Mouse (Mus musculus) naive thymus-derived CD4-positive, alpha-beta T cell, adult 2 months (primary cell): ENCODE data around the gene Selenov.

Experiments
- DNase-seq: peaks from one replicate; pipeline ENCODE4 v3.0.0-alpha.2; 2011; ENCODE audit warnings: low read depth

Selenov gene

GRCm38 (mm10) chr7:28290638-28291590 lies at the start of gene Selenov:
Selenov (minus strand) TSS chr7:28291186.
- DNase-seq: no peak

GRCm38 (mm10) chr7:28339213-28339917 lies 48.4 kb upstream of the Selenov start:
- peak; percentile 82 for DNase-seq

DNA sequence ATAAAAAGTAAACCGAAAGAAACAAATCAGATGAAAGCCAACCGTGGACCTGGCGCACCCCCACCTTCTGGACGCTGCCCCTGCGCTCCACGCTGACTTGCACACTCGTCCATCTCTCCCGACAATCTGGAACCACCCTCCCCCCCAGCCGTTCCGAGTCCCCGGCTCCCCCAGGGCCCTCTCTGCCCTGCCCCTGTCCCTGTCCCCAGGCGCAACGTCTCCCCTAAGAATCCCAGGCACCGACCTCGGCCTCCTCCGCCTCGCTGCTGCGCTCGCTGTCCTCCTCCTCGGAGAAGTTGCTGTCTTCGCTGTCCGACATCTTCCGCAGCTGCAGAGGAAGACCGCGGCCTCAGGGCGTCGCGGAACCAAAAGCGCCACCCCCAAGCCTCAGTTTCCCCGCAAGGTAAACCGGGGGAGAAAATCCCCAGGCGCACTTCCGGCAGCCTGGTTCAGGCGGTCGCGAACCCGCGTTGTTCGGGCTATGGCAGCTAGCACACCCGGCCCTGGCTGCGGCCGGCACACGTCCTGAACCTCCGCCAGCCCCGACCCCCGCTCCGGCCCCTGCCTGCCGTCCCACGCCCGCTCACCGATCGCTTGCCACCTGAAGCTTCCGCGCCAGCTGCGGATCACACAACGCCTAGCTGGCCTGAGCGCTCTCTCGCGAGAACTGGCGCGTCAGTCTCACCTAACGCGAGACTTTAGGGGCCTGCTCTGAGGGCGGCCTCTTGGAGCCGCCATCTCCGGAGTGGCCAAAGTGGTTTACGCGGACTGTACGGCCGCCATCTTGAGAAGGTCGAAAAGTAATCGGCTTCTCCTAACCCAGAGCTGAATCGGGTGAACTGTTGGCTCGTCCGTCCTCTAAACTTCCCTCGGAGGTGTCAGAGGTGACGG lies 47.4 kb upstream of the Selenov start, which contains the start of gene Supt5:
Supt5 (minus strand) TSS at position 639 of the 891 bp plus-strand sequence.
- peak; percentile 99 for DNase-seq

DNA sequence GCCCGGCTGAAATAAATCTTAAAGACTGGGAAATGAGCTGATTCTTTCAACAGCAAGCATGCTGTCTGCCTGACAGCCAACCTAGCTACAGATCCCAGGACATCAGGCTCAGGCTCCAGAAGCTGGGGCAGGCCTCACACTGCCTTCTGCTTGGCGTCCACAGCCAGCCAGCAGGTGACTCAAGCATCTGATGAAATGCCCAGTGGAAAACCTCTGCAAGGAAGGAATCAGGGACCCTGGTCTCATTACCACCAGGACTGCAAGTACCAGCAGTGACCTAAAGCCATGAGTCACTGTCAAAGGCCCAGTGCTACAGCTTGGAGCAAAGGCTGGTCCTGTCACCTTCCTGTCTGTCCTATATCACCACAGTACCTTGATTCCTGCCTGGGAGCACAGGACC lies 44.5 kb upstream of the Selenov start:
- DNase-seq: no peak

DNA sequence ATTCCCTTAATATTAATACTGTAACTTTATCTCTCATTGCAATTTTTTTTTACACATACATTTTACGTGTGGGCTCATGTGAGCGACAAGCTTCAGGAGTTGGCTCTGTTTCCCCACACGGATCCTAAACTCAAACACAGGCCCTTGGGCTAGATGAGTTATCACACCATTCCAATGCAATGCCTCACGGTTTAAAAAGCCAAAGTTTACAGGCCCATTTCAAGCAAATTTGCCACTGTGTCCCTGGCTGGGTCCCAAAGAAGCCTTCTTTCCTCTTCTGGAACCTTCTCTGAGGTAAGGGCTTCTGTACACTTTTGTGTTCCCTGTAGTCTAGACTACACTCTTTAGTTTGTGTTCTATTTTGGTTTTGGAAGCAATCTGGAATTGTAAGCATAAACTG lies 43.5 kb upstream of the Selenov start:
- DNase-seq: no peak

DNA sequence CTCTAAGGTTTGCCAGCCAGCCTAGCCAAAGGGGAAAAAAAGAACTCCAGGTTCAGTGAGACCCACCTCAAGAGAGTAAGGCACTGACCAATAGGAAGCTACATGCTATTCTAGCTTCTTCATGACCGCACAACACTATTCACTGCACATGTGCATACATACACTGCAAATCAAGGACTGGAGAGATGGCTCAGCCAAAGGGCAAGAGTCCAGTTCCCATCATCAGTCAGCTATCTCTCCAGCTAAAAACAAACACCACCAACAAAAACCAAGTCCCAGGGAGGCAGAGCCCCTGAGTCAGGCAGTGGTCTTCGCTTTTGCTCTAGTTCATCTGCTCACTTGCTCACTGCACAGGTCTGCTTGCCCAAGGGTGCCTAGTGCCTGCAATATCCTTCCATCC lies 37.3 kb upstream of the Selenov start:
- no peak for DNase-seq

GRCm38 (mm10) chr7:28326457-28326856 lies 35.5 kb upstream of the Selenov start:
- no peak for DNase-seq

- DNase-seq: no peak
These were observed 34.3 kb upstream of the Selenov start for GRCm38 (mm10) chr7:28325293-28325692.

DNA sequence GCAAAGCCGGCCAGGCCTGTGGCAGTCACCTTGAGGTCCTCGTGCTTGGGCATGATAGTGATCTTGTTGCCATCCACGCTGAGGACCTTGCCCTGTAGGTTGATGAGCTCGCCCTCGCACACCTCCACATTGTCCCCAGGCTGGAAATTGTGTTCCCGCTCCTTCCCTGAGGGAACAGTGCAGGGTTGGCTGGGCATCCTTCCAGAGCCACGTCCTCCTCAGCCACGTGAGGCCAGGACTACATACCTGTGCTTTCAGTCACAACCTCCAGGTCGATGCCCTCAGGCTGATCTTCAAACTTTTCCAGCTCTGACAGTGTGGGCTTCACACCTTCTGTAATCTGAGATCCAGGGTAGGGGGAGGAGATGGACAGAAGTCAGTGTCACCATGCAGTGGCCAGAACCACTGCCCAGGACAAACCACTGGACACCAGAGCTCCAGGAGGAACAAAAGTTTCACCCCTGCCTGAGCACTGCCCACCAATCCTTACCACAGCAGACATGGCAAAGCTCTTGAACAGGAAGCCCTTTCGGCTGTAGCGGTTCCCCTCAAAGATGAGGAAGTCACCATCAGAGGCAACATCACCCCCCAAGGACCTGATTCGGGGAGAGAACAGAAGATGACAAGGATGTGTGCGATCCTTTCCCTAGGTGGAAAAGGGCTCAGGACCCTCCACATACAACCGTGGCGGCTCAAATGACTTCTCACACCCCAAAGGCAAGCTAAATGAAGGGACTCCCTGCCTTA lies 31.2 kb upstream of the Selenov start:
- DNase-seq: no peak

GRCm38 (mm10) chr7:28318714-28319113 lies 27.7 kb upstream of the Selenov start:
- no peak for DNase-seq

- no peak for DNase-seq
These were observed 27.1 kb upstream of the Selenov start for GRCm38 (mm10) chr7:28318036-28318435.

DNA sequence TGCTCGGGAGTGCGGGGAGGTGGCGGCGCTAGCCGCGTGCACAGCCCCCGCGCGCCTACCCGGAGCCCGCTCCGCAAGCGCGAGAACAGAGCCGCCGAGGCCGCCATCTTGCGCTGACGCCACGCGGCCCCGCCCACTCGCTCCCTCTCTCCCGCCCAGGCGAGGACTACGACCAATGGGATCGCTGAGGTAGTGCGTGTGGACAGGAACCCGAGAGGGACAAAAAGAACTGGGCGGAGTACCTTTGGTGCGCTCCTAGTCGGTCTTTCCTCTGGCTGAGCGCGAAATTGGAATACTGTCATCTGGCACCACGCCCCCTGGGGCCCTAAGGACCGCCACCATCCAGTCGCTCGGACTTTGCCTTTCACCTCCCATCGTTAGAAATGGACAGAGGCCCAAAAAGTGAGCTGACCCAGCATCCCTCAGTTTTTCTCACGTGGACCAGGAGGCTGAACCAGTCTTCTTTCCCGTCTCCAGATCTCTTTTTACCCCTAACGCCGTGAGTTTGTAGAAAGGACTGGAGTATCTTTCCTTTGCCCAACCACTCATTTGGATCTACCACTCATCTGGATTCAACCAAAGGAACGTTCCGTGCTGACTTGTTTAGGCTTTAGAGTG lies 21.0 kb upstream of the Selenov start, which contains the start of gene Timm50:
Timm50 (minus strand) TSS at position 147 of the 618 bp plus-strand sequence.
- peak; percentile 96 for DNase-seq

- peak; percentile 37 for DNase-seq
These were observed 20.4 kb upstream of the Selenov start for GRCm38 (mm10) chr7:28311151-28311925.

- DNase-seq: no peak
These were observed 18.8 kb upstream of the Selenov start for GRCm38 (mm10) chr7:28309737-28310136.

DNA sequence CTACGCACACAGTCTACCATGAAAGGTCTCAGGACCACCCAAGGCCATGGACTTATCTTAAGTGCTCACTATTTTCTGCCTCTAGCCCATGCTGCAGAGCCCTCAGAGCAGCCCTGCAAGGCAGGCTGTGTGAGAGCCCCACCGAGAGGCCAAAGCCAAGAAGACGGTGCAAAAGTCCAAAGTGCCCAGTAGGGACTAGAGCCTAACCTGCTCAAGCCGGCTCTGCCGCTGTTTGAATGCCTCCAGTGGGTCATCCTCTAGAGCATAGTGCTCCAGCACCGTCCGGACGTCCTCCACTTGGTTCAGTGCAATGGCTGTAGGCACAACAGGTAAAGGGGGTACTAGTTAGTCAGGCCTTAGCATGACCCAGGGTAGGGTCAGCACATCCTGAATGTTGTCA lies 15.2 kb upstream of the Selenov start:
- no peak for DNase-seq

GRCm38 (mm10) chr7:28305641-28306040 lies 14.7 kb upstream of the Selenov start:
- no peak for DNase-seq

DNA sequence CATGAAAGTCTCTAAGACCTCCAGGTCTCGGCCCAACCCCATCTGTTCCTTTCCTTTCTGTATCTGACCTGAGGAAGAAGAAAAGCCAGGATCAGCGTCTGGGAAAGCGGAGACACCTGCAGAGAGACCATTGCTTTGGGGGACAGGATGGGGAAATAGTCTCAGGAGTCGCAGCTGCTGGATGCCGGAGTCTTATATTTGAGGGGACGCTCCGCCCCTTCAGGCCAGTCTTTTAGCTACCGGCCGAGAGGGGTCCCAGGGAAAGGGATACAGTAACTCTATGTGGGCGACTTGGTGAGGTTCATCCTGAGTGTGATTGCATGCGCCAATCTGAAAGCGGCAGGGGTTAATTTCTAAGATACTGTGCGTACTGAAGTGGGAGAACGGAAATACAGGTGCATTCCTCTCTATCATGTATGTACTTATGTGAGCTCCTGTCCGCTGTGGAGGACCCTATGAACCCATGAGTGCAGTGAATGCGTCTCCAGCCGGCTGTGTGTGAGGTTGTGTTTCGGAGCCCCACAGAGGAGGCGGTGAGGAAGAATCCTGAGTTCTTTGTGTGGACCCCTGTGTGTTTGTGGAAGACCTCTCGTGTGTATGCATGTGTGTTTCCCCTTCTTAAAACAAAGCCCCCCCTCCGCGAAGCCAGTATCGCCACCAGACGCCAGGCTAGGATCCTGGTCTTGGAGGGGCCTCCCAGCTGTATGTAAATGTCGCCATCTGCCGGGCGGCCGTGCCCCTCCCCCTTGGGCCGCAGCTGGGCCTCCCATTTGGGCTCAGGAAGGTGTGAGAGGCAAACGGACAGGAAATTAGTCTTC lies 10.8 kb upstream of the Selenov start, which contains the start of gene Dll3:
Dll3 (minus strand) TSS at position 623 of the 818 bp plus-strand sequence.
- DNase-seq: peak; percentile 41

DNA sequence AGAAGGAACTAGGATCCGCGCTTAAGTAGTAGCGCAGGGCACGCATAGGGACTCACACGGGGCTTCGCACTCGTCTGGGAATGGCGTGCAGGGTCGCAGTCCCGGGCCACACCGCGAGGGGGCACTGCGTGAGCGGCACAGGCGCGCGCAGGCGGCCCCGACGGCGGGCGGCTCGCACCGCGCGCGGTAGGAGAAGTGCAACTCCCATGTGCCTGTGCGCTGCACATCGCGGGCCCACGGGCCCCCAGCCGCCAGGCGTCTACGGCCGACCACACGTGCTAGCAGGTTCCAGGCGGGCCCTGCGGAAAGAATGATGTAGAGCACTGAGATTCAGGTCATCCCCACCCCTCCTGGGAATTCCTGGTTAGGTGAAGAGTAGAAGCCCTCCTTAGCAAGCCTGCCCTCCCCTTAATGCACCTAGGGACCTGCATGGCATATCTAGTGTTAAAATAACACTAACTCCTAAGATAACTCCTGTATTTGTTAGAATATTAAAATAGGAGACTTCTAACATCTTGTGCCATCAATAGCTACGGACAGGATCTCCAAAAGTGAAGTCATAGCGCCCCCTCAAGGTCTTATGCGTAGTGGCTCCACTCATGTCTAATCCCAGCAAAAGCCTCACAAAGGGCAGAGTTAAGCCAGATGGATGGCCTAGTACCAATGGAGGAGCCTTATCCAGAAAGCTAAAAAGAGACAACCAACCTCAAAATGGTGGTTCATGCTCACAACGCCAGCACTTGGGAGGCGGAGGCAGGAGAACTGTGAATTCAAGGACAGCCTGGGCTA lies 8.0 kb upstream of the Selenov start:
- DNase-seq: peak; percentile 47
